Mouse (Mus musculus) NIH3T3 (cell line): ENCODE measurements around the gene Tpo.

Experiments
- DNase-seq: peaks from one replicate; pipeline ENCODE4 v3.0.0-alpha.2; 2012; ENCODE audit warnings: low read depth

Gene Tpo

GRCm38 (mm10) chr12:30132524-30132923 lies at the start of gene Tpo:
Gene Tpo, minus strand, starts transcription at chr12:30132624.
- DNase-seq: no peak

DNA sequence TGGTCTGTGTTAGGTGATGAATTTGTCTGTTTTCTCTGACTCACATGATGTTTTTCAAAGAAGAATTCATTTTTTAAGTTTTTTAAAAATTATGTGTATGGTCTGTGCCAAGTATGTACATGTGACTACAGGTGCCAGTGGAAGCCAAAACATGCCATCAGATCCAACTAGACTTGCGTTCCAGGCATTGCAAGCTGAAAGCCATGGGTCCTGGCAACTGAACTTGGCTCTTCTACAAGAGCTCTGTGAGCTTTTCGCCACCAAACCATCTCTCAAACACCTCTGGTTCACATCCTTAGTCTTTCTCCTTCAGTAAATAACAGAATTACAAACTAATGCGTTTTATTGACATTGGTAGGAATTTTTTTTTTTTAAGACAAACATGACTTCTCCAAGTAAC lies 49.3 kb upstream of the Tpo start:
- no peak for DNase-seq

DNA sequence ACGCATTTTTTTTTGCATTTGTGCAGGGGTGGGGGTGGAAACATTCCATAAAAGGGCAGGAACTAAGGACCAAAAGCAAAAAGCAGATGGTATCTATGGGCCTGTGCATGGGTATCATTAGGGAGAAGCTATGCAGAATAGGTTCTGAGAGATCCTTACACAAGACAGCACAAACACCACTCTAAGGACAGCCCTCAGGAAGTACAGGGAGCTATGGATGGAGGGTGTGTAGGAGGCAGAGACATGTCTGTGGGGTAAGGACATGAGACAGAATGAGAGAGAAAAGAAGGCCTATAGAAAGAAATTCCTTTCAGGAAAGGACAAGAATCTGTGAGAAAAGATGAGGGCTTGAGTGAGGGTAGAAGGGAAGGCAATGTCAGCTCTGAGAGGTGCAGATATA lies 47.2 kb upstream of the Tpo start:
- no peak for DNase-seq

DNA sequence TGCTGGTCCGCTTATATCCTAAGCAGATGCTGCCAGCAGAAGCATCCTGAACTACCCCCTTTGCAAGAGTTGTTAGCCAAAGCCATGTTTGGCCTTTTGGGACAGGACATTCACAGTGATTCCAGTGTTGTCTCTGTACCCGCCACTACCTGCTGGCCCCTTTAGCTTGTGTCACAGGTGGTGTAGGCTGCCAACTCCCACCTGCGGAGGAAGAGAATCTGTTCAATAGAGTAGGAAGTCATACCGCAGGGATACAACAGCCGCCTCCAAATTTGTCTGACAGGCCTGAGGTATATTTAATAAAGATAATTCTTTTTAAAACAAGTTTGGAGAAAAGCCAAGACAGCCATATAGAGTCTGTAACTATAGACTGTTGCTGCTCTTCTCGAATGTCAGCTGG lies 45.5 kb upstream of the Tpo start:
- no peak for DNase-seq

DNA sequence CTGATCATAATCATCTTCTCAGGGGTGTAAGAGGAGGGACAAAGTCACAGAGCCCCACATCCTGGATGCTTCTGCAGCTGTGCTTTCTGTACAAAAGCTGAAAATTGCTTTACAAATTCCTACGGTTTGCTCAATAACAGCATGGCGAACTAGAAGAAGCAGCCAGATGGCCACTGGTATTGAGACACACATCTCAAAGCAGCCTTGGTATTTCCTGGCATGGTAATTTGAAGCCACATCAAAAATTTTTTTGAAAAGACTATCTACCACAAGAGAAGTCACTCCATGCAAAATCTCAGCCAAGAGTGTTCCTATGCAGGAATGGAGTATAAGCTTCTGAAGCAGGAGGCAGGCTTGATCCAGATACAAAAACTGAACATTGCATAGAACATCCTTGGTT lies 45.1 kb upstream of the Tpo start:
- DNase-seq: no peak

GRCm38 (mm10) chr12:30168491-30168890 lies 36.1 kb upstream of the Tpo start:
- DNase-seq: no peak

DNA sequence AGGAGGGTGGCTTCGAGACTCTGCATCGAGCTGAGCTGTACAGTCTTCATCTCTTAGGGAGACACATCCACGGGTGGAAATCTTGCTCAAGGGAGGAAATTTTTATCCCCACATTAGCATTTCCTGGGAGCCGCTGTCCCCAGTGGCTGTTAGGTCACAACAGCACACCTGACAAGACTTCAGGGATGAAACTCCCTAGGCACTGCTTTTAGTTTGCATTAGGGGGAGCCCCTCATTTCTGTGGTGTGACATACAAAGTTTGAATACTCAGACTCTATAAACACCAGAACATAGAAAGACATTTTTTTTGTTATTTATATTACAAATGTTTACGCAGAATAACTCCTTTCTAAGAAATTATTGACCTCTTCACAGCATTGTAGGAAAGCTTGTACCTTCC lies 32.1 kb upstream of the Tpo start:
- no peak for DNase-seq

- no peak for DNase-seq
Measured at GRCm38 (mm10) chr12:30164005-30164404, 31.6 kb upstream of the Tpo start.

DNA sequence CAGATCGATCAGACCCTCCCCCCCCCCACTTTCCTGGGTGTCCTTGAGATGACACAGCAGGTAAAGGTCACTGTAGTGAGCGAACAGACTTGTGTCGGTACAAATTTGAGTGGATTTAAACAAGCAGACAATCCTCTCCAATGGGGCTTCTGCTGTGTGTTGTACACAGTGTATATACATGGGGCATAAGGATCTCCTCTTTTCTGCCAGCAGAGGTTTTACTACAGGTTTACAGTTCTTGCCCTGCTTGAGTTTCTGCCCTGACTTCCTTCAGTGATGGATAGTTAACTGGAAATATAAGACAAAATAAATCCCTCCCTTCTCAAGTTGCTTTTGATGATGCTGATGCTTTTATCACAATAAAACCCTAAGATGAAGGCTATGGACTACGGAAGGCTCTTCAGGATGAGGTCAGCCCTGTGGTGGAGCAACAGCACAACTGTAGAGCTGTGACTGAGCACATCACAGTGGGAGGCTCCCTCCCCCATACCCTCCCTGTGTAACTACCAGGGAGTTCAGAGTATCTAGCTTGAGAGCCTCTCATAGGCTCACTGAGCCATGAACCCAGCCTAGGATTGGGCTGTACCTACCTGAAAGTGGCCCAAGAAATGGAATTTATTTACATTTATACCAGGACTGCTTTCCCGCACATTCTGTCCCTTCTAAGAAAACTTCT lies 29.4 kb upstream of the Tpo start:
- DNase-seq: no peak

GRCm38 (mm10) chr12:30160475-30160874 lies 28.1 kb upstream of the Tpo start:
- DNase-seq: peak; percentile 19

- no peak for DNase-seq
Measured at GRCm38 (mm10) chr12:30159788-30160187, 27.4 kb upstream of the Tpo start.

- no peak for DNase-seq
Measured at GRCm38 (mm10) chr12:30154079-30154673, 21.8 kb upstream of the Tpo start.

DNA sequence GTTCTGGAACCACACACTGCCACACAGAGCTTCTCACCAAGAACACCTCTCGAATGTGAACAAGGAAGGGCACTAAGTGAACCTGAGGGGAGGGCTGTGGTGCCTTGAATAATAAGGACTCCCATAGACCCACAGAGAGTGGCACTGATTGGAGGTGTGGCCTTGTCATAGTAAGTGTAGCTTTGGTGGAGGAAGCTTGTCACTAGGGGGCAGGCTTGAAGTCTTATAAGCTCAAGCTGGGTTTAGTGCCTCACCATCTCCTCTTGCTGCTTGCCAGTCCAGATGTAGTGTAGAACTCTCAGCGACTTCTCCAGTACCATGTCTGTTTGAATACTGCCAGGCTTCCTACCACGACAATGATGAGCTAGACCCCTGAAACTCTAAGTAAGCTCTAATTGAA lies 9.7 kb upstream of the Tpo start:
- peak; percentile 18 for DNase-seq

GRCm38 (mm10) chr12:30129411-30129716 lies 3.1 kb downstream of the Tpo start:
- DNase-seq: no peak

DNA sequence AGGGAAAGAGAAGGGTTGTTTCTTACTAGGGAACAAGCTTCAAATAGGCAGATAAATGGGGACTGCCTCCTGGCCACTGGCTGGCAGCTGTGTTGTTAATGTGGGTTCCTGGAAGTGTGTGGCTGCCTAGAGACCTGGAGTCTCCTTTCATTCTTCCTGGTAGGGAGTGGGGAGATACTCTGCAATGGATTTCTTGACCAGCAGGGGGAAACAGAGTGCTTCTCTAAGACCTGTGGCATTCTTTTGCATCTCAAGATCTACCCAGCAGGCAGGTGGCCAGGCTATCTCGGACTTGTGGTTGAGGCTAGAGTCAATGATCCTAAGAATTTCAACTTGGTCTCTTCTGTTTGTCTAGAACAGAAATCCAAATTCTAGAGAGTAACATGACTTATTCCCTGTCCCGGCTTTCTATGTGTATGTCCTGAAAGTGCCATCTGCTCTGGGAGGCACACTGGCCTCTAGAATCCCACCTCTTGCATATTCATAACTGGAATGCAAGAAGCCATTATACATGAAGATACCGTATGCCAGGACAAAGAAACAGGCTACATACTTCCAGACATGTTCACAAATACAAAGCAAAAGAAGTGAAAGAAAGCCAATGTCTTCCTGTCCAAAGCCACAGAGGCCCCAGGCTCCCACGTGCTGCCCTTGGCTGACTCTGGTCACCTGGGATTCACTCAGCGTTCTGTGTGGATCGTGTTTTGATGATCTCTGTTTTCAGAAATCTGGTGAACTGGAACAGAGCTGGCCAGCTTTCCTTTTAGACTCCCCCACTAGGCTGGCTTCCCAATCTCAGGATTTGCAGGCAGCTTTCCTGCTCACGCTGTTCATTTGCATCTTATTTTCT lies 3.6 kb downstream of the Tpo start:
- peak; percentile 75 for DNase-seq

- no peak for DNase-seq
Measured at GRCm38 (mm10) chr12:30122347-30122746, 10.1 kb downstream of the Tpo start.

DNA sequence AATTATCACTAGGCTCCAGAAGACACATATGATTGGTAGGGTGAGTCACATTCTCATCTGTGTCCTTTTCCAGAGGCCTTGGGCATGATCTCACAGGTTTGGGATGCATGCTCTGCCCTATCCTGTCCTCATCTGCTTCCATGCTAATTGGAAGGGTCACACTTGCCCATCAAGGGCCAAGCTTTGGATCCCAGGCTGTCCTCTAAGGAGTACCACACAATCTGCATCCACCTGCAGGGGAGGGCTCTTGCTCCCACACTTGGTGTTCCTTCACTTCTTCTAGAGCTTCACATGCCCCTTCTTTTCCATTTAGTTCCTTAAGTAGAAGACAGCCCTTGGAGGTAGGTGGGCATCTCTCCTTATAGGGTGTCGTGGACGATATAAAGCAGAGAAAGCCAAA lies 20.2 kb downstream of the Tpo start:
- DNase-seq: no peak

DNA sequence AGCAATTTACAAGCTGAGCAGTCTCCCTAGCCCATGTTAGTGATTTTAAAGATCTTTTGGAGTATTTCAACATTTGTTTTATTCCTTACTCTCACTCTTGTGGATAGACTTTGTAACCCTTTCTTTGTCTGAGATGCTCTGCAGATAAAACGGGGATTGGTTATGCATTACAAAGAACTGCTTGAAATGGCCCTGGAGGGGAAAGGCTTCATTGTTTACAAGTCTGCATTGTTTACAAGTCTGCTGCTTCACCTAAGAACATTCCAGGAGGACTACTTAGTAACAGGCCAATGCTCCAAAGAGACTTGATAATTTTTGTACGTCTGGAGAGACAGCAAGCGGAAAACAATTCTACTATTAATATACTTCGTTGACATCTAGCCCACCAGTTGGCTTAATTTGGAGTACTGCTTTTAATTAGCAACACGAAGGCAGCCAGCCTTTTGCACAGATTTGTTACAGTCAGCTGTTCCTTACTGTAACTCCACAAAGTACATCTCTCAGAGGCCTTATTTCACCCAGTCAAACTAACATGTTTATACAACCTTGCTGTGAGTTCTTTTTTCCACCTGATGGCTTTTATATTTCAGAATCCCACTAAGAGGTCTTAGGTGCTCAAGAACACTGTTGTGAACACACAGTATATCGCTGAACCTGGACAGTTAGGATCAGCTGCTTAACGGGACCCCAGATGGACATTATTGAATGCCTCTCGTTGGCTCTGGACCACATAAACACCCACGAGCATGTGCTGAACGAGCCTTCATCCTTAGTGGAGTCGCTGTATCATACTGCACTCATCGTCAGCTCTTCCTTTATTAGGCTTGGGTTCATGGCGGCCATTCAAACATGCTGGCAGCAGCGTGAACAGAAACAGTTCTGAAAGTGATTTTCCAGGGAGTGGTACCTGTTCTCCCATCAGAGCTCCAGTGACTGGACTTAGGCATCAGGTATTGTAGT lies 22.5 kb downstream of the Tpo start:
- no peak for DNase-seq

DNA sequence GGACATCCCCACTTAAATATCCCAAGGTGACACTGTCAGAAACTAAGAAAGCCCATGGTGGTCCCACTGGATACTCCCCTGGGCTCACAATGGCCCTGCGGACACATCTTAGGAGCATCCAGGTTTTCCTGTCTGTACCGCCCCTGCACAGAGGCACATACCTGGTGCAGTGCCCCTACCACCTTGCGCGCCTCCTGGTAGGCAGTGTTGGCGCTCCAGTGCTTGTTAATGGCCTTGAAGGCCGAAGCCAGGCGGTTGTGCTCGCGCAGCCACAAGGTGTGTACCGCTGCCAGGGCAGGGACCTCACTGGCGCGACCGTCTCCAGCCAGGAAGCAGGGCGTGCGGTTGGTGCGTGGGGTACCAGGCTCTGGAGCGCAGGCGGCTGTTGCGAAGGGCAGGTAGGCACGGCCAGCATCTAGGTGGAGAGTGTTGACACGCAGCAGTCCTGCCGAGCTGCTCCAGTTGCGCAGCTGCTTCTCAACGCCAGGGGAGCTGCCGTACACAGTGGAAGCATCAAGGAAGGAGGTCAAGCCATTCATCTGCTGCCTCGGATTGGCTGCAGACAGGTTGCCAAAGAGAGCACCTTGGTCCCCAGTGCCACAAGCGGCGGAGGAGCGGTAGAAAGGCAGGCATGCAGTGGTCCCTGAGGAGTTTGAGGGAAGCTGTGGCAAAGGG lies 29.4 kb downstream of the Tpo start:
- DNase-seq: no peak

- peak; percentile 10 for DNase-seq
Measured at GRCm38 (mm10) chr12:30092081-30092480, 40.3 kb downstream of the Tpo start.

- DNase-seq: no peak
Measured at GRCm38 (mm10) chr12:30083971-30084370, 48.5 kb downstream of the Tpo start.

DNA sequence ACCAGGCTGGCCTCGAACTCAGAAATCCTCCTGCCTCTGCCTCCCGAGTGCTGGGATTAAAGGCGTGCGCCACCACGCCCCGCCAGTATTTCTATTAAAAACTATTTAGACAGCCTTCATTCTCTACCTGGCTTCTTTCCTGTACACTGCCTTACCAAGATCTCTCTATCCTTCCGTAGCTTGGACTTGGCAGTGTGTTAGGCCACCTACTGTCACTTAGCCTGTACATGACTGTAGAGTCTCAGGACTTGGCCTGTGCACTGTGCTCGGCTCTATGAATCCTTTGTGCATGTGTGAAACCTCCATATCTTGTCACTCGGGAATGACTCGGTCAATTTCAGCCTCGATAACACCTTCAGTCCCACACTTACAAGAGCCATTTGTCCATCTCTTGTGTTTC lies 55.4 kb downstream of the Tpo start:
- no peak for DNase-seq
